In genomic region chr3:106462059-106462470, GRCm38 (mm10) we compare ENCODE assay signal across 23 mouse cellular contexts. TPM values are rescaled to one million over a fixed set of nuclear protein-coding genes. Genes with fewer than 3 reads are reported as not detected.
DNase-seq lines count a peak whose midpoint lies in the region; ATAC-seq lines count a peak whose summit lies in the region.
"Had no signal": no experiment of that assay in that cellular context is flagged by ENCODE, and none has a peak within 500 bp of the region (broad histone marks: within the 10 kb centered on the region; RNA-seq: fewer than 3 reads in every experiment).

No protein-coding gene starts in this region.

- H3K36me3 ChIP-seq in intestine, embryonic 14.5 days (ENCODE audit: control insufficient read depth, insufficient read depth, low read length), result no peaks in the 10 kb centered on the region
- no peaks in the 10 kb centered on the region for H3K36me3 ChIP-seq in intestine, embryonic 15.5 days
- no peaks in the 10 kb centered on the region for H3K36me3 ChIP-seq in liver, embryonic 11.5 days (ENCODE audit: control insufficient read depth, insufficient read depth, low read length)
- H3K36me3 ChIP-seq: embryonic facial prominence, embryonic 15.5 days; hindbrain, embryonic 12.5 days; midbrain, embryonic 13.5 days; neural tube, embryonic 13.5 days had no signal

- no peak overlapping the region for H3K9ac ChIP-seq in intestine, embryonic 14.5 days (ENCODE audit: low read length)
- H3K9ac ChIP-seq in intestine, embryonic 15.5 days, result no peak overlapping the region
- H3K9ac ChIP-seq in liver, embryonic 11.5 days (ENCODE audit: low read depth, low read length), result no peak overlapping the region
- H3K9ac ChIP-seq: embryonic facial prominence, embryonic 15.5 days; hindbrain, embryonic 12.5 days; midbrain, embryonic 13.5 days; neural tube, embryonic 13.5 days had no signal

- no peak for DNase-seq in intestine, embryonic 14.5 days (ENCODE audit: low spot score)
- DNase-seq in naive thymus-derived CD4-positive, alpha-beta T cell, adult 2 months (ENCODE audit: low read depth), result peak; percentile 84
- peak; percentile 72 for DNase-seq in thymus, postnatal 25 days
- DNase-seq in right cerebral cortex, postnatal 14 days, result no peak
- DNase-seq in retina, embryonic 14.5 days (ENCODE audit: low spot score), result no peak
- DNase-seq in liver, embryonic 11.5 days (ENCODE audit: low spot score), result no peak
- DNase-seq: cerebellum, adult 11-12 months; kidney, adult 9 months had no signal

- 0 out of 2 replicates have a peak, but pooled peaks have one; percentile 3 for ATAC-seq in intestine, embryonic 14.5 days (replicated peaks; ENCODE audit: low FRiP score, low TSS enrichment, low read depth)
- ATAC-seq in intestine, embryonic 15.5 days, result no peak
- peak; percentile 94 for ATAC-seq in common myeloid progenitor, adult 5-6 weeks (replicated peaks; ENCODE audit: low read depth, poor library complexity, severe bottlenecking)
- no peak for ATAC-seq in liver, embryonic 11.5 days (replicated peaks; ENCODE audit: low FRiP score)
- ATAC-seq: forebrain, embryonic 14.5 days; lung, postnatal 0 days; midbrain, embryonic 13.5 days had no signal

- H3K4me3 ChIP-seq in intestine, embryonic 14.5 days (ENCODE audit: low read depth, low read length), result no peak overlapping the region
- no peak overlapping the region for H3K4me3 ChIP-seq in intestine, embryonic 15.5 days (replicated peaks)
- no peak overlapping the region for H3K4me3 ChIP-seq in liver, embryonic 11.5 days (ENCODE audit: low read depth, low read length)
- H3K4me3 ChIP-seq: embryonic facial prominence, embryonic 15.5 days; hindbrain, embryonic 12.5 days; layer of hippocampus, adult 2 months; midbrain, embryonic 13.5 days; neural tube, embryonic 13.5 days had no signal

- H3K4me1 ChIP-seq in intestine, embryonic 14.5 days (replicated peaks; ENCODE audit: control insufficient read depth, insufficient read depth, low read length), result no peaks in the 10 kb centered on the region
- no peaks in the 10 kb centered on the region for H3K4me1 ChIP-seq in intestine, embryonic 15.5 days (replicated peaks)
- no peaks in the 10 kb centered on the region for H3K4me1 ChIP-seq in liver, embryonic 11.5 days (replicated peaks; ENCODE audit: control insufficient read depth, insufficient read depth, low read length)
- H3K4me1 ChIP-seq: embryonic facial prominence, embryonic 15.5 days; hindbrain, embryonic 12.5 days; midbrain, embryonic 13.5 days; neural tube, embryonic 13.5 days had no signal

- H3K27ac ChIP-seq in intestine, embryonic 14.5 days (ENCODE audit: low read depth), result no peak overlapping the region
- H3K27ac ChIP-seq in intestine, embryonic 15.5 days, result no peak overlapping the region
- no peak overlapping the region for H3K27ac ChIP-seq in liver, embryonic 11.5 days (ENCODE audit: low read depth, low read length)
- H3K27ac ChIP-seq: embryonic facial prominence, embryonic 15.5 days; hindbrain, embryonic 12.5 days; layer of hippocampus, adult 2 months; midbrain, embryonic 13.5 days; neural tube, embryonic 13.5 days had no signal

- H3K9me3 ChIP-seq in intestine, embryonic 14.5 days (ENCODE audit: control insufficient read depth, low read length), result no peaks in the 10 kb centered on the region
- no peaks in the 10 kb centered on the region for H3K9me3 ChIP-seq in intestine, embryonic 15.5 days
- H3K9me3 ChIP-seq in liver, embryonic 11.5 days (ENCODE audit: control insufficient read depth, low read length), result no peaks in the 10 kb centered on the region
- H3K9me3 ChIP-seq: embryonic facial prominence, embryonic 15.5 days; hindbrain, embryonic 12.5 days; midbrain, embryonic 13.5 days; neural tube, embryonic 13.5 days had no signal

- H3K4me2 ChIP-seq in intestine, embryonic 14.5 days (ENCODE audit: low read length), result no peak overlapping the region
- H3K4me2 ChIP-seq in intestine, embryonic 15.5 days (replicated peaks), result no peak overlapping the region
- H3K4me2 ChIP-seq in liver, embryonic 11.5 days, result no peak overlapping the region
- H3K4me2 ChIP-seq: embryonic facial prominence, embryonic 15.5 days; heart, embryonic 11.5 days; hindbrain, embryonic 12.5 days; midbrain, embryonic 13.5 days; neural tube, embryonic 13.5 days had no signal

- H3K27me3 ChIP-seq in intestine, embryonic 14.5 days (replicated peaks; ENCODE audit: control insufficient read depth, insufficient read depth, low read length), result no peaks in the 10 kb centered on the region
- no peaks in the 10 kb centered on the region for H3K27me3 ChIP-seq in intestine, embryonic 15.5 days (replicated peaks)
- H3K27me3 ChIP-seq in liver, embryonic 11.5 days (replicated peaks; ENCODE audit: control insufficient read depth, insufficient read depth, low read length), result no peaks in the 10 kb centered on the region
- H3K27me3 ChIP-seq: embryonic facial prominence, embryonic 15.5 days; hindbrain, embryonic 12.5 days; midbrain, embryonic 13.5 days; neural tube, embryonic 13.5 days had no signal

- 83% methylated on average over 2 of the region's 2 CpGs for WGBS in intestine, embryonic 14.5 days
- 71% methylated on average over 2 of the region's 2 CpGs for WGBS in intestine, embryonic 15.5 days
- WGBS in liver, embryonic 11.5 days, result 62% methylated on average over 2 of the region's 2 CpGs

RNA-seq across cellular contexts. Expression of gene Dennd2d, which starts 20.1 kb away (rescaled TPM):
- polyA plus RNA-seq in intestine, embryonic 14.5 days (2014; fragmentation: Nextera tagmentation; extraction: Ambion mirVana), result 11.9 and 13.5 TPM in 2 replicates
- 18.9 and 24.4 TPM in 2 replicates for polyA plus RNA-seq in intestine, embryonic 15.5 days (2015; fragmentation: Nextera tagmentation; extraction: Ambion mirVana)
- 16.2 and 18.0 TPM in 2 replicates for total RNA-seq in common myeloid progenitor, adult 5-6 weeks (2017)
- 5.2 and 6.1 TPM in 2 replicates for polyA plus RNA-seq in liver, embryonic 11.5 days (2014; fragmentation: Nextera tagmentation; extraction: Ambion mirVana)

RNA-seq across cellular contexts. Expression of gene Chil6, which starts 56.1 kb away (rescaled TPM):
- not detected in 2 replicates for polyA plus RNA-seq in intestine, embryonic 14.5 days (2014; fragmentation: Nextera tagmentation; extraction: Ambion mirVana)
- polyA plus RNA-seq in intestine, embryonic 15.5 days (2015; fragmentation: Nextera tagmentation; extraction: Ambion mirVana), result 0.11 and 0.16 TPM in 2 replicates
- total RNA-seq in common myeloid progenitor, adult 5-6 weeks (2017), result not detected in 2 replicates
- not detected in 2 replicates for polyA plus RNA-seq in liver, embryonic 11.5 days (2014; fragmentation: Nextera tagmentation; extraction: Ambion mirVana)
- total RNA-seq: gastrocnemius, adult 18-20 months; layer of hippocampus, adult 2 months; left cerebral cortex, postnatal 14 days; liver, adult 2 months had no signal
- polyA plus RNA-seq: cortical plate, adult 2 months; embryonic facial prominence, embryonic 15.5 days; forebrain, embryonic 14.5 days; heart, embryonic 11.5 days; hindbrain, embryonic 12.5 days; liver, adult 2 months; midbrain, embryonic 13.5 days; neural tube, embryonic 13.5 days; stomach, embryonic 14.5 days had no signal

Comparison
In these comparisons a context has a peak if more than half of its experiments do, and no peak if none do; other contexts are left out.
1. ATAC-seq: peak in intestine, embryonic 14.5 days (single experiment) and common myeloid progenitor, adult 5-6 weeks (single experiment); none in intestine, embryonic 15.5 days (single experiment) and liver, embryonic 11.5 days (single experiment).
2. DNase-seq: peak in naive thymus-derived CD4-positive, alpha-beta T cell, adult 2 months (single experiment) and thymus, postnatal 25 days (single experiment); none in intestine, embryonic 14.5 days (single experiment), right cerebral cortex, postnatal 14 days (single experiment), retina, embryonic 14.5 days (single experiment) and liver, embryonic 11.5 days (single experiment).